Mouse (Mus musculus): ENCODE results near the gene Alb. TPM values are rescaled to one million over a fixed set of nuclear protein-coding genes. Genes with fewer than 3 reads are reported as not detected.

Gene Alb
- not detected in 2 replicates for polyA plus RNA-seq (2016; fragmentation: Nextera tagmentation; extraction: Ambion mirVana)

GRCm38 (mm10) chr5:90460619-90461018 lies at the start of gene Alb:
TSS of gene Alb (plus strand) at chr5:90460897.
- H3K27me3 ChIP-seq: no peaks in the 10 kb centered on the region
- no peaks in the 10 kb centered on the region for H3K9me3 ChIP-seq (replicated peaks)
- H3K9ac ChIP-seq: no peak within 1 kb of the TSS
- no peak within 1 kb of the TSS for H3K4me2 ChIP-seq (replicated peaks)
- no peak for ATAC-seq (ENCODE audit: low FRiP score)
- H3K4me3 ChIP-seq: no peak within 1 kb of the TSS
- no peak within 1 kb of the TSS for H3K27ac ChIP-seq
- WGBS: 88% methylated on average over 8 of the region's 8 CpGs
- H3K36me3 ChIP-seq: no peaks in the 10 kb centered on the region
- H3K4me1 ChIP-seq: no peaks in the 10 kb centered on the region

- no peaks in the 10 kb centered on the region for H3K4me1 ChIP-seq
- H3K4me3 ChIP-seq: no peak overlapping the region
- H3K9ac ChIP-seq: no peak overlapping the region
- no peaks in the 10 kb centered on the region for H3K9me3 ChIP-seq (replicated peaks)
- H3K27me3 ChIP-seq: no peaks in the 10 kb centered on the region
- H3K36me3 ChIP-seq: no peaks in the 10 kb centered on the region
- no peak for ATAC-seq (ENCODE audit: low FRiP score)
- WGBS: 82% methylated on average over 8 of the region's 8 CpGs
- H3K27ac ChIP-seq: no peak overlapping the region
- no peak overlapping the region for H3K4me2 ChIP-seq (replicated peaks)
Observed at GRCm38 (mm10) chr5:90414142-90414924, 46.4 kb upstream of the Alb start.

GRCm38 (mm10) chr5:90414925-90415295 lies 45.8 kb upstream of the Alb start:
- H3K9me3 ChIP-seq (replicated peaks): no peaks in the 10 kb centered on the region
- H3K9ac ChIP-seq: no peak overlapping the region
- H3K36me3 ChIP-seq: no peaks in the 10 kb centered on the region
- H3K4me3 ChIP-seq: no peak overlapping the region
- no peaks in the 10 kb centered on the region for H3K4me1 ChIP-seq
- H3K4me2 ChIP-seq (replicated peaks): no peak overlapping the region
- no peak overlapping the region for H3K27ac ChIP-seq
- H3K27me3 ChIP-seq: no peaks in the 10 kb centered on the region
- 62% methylated on average over 6 of the region's 6 CpGs for WGBS
- no peak for ATAC-seq (ENCODE audit: low FRiP score)

GRCm38 (mm10) chr5:90424625-90425024 lies 36.1 kb upstream of the Alb start:
- no peak overlapping the region for H3K9ac ChIP-seq
- ATAC-seq (ENCODE audit: low FRiP score): no peak
- 86% methylated on average over 5 of the region's 5 CpGs for WGBS
- H3K4me3 ChIP-seq: no peak overlapping the region
- H3K4me2 ChIP-seq (replicated peaks): no peak overlapping the region
- no peaks in the 10 kb centered on the region for H3K27me3 ChIP-seq
- no peak overlapping the region for H3K27ac ChIP-seq
- H3K4me1 ChIP-seq: no peaks in the 10 kb centered on the region
- no peaks in the 10 kb centered on the region for H3K36me3 ChIP-seq
- H3K9me3 ChIP-seq (replicated peaks): no peaks in the 10 kb centered on the region

- Histone ChIP-seq H3K4me3 (no peak overlapping the region), H3K9me3 (replicated peaks) (no peaks in the 10 kb centered on the region), H3K36me3 (no peaks in the 10 kb centered on the region), H3K9ac (no peak overlapping the region), H3K4me1 (no peaks in the 10 kb centered on the region), H3K27ac (no peak overlapping the region), H3K27me3 (no peaks in the 10 kb centered on the region), H3K4me2 (replicated peaks) (no peak overlapping the region)
- ATAC-seq (ENCODE audit: low FRiP score): no peak
- 86% methylated on average over 3 of the region's 3 CpGs for WGBS
Observed at GRCm38 (mm10) chr5:90425191-90425590, 35.5 kb upstream of the Alb start.

GRCm38 (mm10) chr5:90431053-90431452 lies 29.6 kb upstream of the Alb start:
- Histone ChIP-seq H3K4me2 (replicated peaks) (no peak overlapping the region), H3K27me3 (no peaks in the 10 kb centered on the region), H3K27ac (no peak overlapping the region), H3K36me3 (no peaks in the 10 kb centered on the region), H3K9ac (no peak overlapping the region), H3K4me3 (no peak overlapping the region), H3K4me1 (no peaks in the 10 kb centered on the region), H3K9me3 (replicated peaks) (no peaks in the 10 kb centered on the region)
- 82% methylated on average over 9 of the region's 9 CpGs for WGBS
- ATAC-seq (ENCODE audit: low FRiP score): no peak

GRCm38 (mm10) chr5:90439157-90439556 lies 21.5 kb upstream of the Alb start:
- Histone ChIP-seq H3K36me3 (no peaks in the 10 kb centered on the region), H3K4me1 (no peaks in the 10 kb centered on the region), H3K4me2 (replicated peaks) (no peak overlapping the region), H3K4me3 (no peak overlapping the region), H3K27ac (no peak overlapping the region), H3K9ac (no peak overlapping the region), H3K27me3 (no peaks in the 10 kb centered on the region), H3K9me3 (replicated peaks) (no peaks in the 10 kb centered on the region)
- no peak for ATAC-seq (ENCODE audit: low FRiP score)
- 78% methylated on average over 4 of the region's 4 CpGs for WGBS

- WGBS: 96% methylated on average over 3 of the region's 3 CpGs
- Histone ChIP-seq H3K4me1 (no peaks in the 10 kb centered on the region), H3K9me3 (replicated peaks) (no peaks in the 10 kb centered on the region), H3K4me3 (no peak overlapping the region), H3K27me3 (no peaks in the 10 kb centered on the region), H3K4me2 (replicated peaks) (no peak overlapping the region), H3K27ac (no peak overlapping the region), H3K9ac (no peak overlapping the region), H3K36me3 (no peaks in the 10 kb centered on the region)
- no peak for ATAC-seq (ENCODE audit: low FRiP score)
Observed at GRCm38 (mm10) chr5:90447577-90447976, 13.1 kb upstream of the Alb start.

GRCm38 (mm10) chr5:90449961-90450360 lies 10.7 kb upstream of the Alb start:
- Histone ChIP-seq H3K27me3 (no peaks in the 10 kb centered on the region), H3K9me3 (replicated peaks) (no peaks in the 10 kb centered on the region), H3K4me1 (no peaks in the 10 kb centered on the region), H3K9ac (no peak overlapping the region), H3K4me2 (replicated peaks) (no peak overlapping the region), H3K27ac (no peak overlapping the region), H3K36me3 (no peaks in the 10 kb centered on the region), H3K4me3 (no peak overlapping the region)
- WGBS: 80% methylated on average over 5 of the region's 5 CpGs
- ATAC-seq (ENCODE audit: low FRiP score): no peak

GRCm38 (mm10) chr5:90452711-90453110 lies 8.0 kb upstream of the Alb start:
- no peak overlapping the region for H3K9ac ChIP-seq
- no peak overlapping the region for H3K4me2 ChIP-seq (replicated peaks)
- no peaks in the 10 kb centered on the region for H3K9me3 ChIP-seq (replicated peaks)
- H3K27ac ChIP-seq: no peak overlapping the region
- no peak overlapping the region for H3K4me3 ChIP-seq
- no peaks in the 10 kb centered on the region for H3K4me1 ChIP-seq
- H3K36me3 ChIP-seq: no peaks in the 10 kb centered on the region
- no peak for ATAC-seq (ENCODE audit: low FRiP score)
- WGBS: 68% methylated on average over 4 of the region's 4 CpGs
- H3K27me3 ChIP-seq: no peaks in the 10 kb centered on the region

- H3K27ac ChIP-seq: no peak overlapping the region
- H3K9me3 ChIP-seq (replicated peaks): no peaks in the 10 kb centered on the region
- 81% methylated on average over 1 of the region's 1 CpGs for WGBS
- no peaks in the 10 kb centered on the region for H3K27me3 ChIP-seq
- no peak overlapping the region for H3K9ac ChIP-seq
- H3K4me1 ChIP-seq: no peaks in the 10 kb centered on the region
- H3K36me3 ChIP-seq: no peaks in the 10 kb centered on the region
- ATAC-seq (ENCODE audit: low FRiP score): no peak
- no peak overlapping the region for H3K4me2 ChIP-seq (replicated peaks)
- H3K4me3 ChIP-seq: no peak overlapping the region
Observed at GRCm38 (mm10) chr5:90457241-90457640, 3.5 kb upstream of the Alb start.

- no peak for ATAC-seq (ENCODE audit: low FRiP score)
- Histone ChIP-seq H3K27me3 (no peaks in the 10 kb centered on the region), H3K4me1 (no peaks in the 10 kb centered on the region), H3K9me3 (replicated peaks) (no peaks in the 10 kb centered on the region), H3K9ac (no peak overlapping the region), H3K27ac (no peak overlapping the region), H3K4me3 (no peak overlapping the region), H3K4me2 (replicated peaks) (no peak overlapping the region), H3K36me3 (no peaks in the 10 kb centered on the region)
- WGBS: 86% methylated on average over 5 of the region's 5 CpGs
Observed at GRCm38 (mm10) chr5:90458727-90459126, 2.0 kb upstream of the Alb start.

- H3K36me3 ChIP-seq: no peaks in the 10 kb centered on the region
- H3K4me3 ChIP-seq: no peak overlapping the region
- H3K9me3 ChIP-seq (replicated peaks): no peaks in the 10 kb centered on the region
- H3K27me3 ChIP-seq: no peaks in the 10 kb centered on the region
- no peaks in the 10 kb centered on the region for H3K4me1 ChIP-seq
- 75% methylated on average over 4 of the region's 4 CpGs for WGBS
- no peak overlapping the region for H3K9ac ChIP-seq
- no peak for ATAC-seq (ENCODE audit: low FRiP score)
- no peak overlapping the region for H3K27ac ChIP-seq
- H3K4me2 ChIP-seq (replicated peaks): no peak overlapping the region
Observed at GRCm38 (mm10) chr5:90466806-90467205, 6.1 kb downstream of the Alb start.
